Mouse (Mus musculus): ENCODE measurements at regions not wholly inside any gene's neighbourhood (a gene's known extent, or its start where the extent isn't known, plus 50 kb on each side); places are given as distances from the start of the nearest gene placed in this dataset.

- DNase-seq = no peak
- 78% methylated on average over 4 of the region's 4 CpGs for WGBS
Measured at GRCm38 (mm10) chr1:30460295-30460958, 413.3 kb downstream of the Phf3 start.

DNA sequence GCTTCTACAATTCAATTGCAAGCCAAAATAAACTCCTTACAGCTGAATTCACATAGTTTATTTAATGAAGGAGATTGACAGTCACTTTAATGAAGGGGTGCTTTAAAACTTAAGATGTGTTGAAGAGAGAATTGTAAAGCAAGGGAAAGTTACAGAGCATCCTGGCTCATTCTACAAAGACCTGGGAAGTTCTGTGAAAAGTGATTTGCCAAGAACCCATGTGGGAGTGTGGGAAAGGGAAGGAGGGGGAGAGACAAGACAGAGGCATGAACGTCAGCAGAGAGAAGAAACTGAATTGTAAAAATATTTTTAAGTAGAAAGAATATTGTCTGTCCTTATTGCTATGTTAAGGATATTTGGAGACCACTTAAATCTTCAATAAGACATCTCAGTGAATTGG is 435.8 kb downstream of the Phf3 start:
- WGBS = 41% methylated on average over 1 of the region's 1 CpGs
- TF ChIP-seq POLR2A (IDR thresholded peaks at IDR 0.05; ENCODE audit: borderline replicate concordance, extremely low read depth, low read depth, low read length) = no peak
- TF ChIP-seq CTCF (IDR thresholded peaks at IDR 0.05; ENCODE audit: insufficient read depth, low read length) = no peak
- no peak for DNase-seq
- Histone ChIP-seq H3K4me3 (replicated peaks; ENCODE audit: extremely low read depth, low read depth, low read length) (no peak overlapping the region), H3K4me1 (ENCODE audit: control insufficient read depth, insufficient read depth, low read length) (no peaks in the 10 kb centered on the region)

More at GRCm38 (mm10) chr1:30460295-30460958, 413.3 kb downstream of the Phf3 start:
- H3K4me3 ChIP-seq (replicated peaks; ENCODE audit: extremely low read depth, low read depth, low read length) = no peak overlapping the region
- H3K4me1 ChIP-seq (ENCODE audit: control insufficient read depth, insufficient read depth, low read length) = no peaks in the 10 kb centered on the region
- TF ChIP-seq POLR2A (IDR thresholded peaks at IDR 0.05; ENCODE audit: borderline replicate concordance, extremely low read depth, low read depth, low read length) (no peak), CTCF (IDR thresholded peaks at IDR 0.05; ENCODE audit: insufficient read depth, low read length) (no peak)

DNA sequence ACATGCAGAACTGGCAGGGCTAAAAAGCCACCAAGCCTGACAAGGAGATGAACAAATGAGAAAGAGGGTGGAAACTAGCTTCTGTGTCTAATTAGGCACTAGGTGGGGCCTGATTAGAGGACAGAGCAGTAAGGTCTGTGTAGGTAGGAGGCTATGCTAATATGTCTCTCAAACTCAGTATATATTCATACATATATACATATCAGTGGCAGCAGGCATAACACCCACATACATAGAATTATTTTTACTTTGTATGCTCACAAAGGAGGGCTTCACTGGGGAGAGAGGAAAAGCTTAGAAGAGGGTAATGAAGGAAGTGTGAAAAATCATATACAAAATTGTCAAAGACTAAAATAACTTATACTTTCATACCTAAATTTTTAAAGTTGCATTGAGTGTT is 457.1 kb downstream of the Phf3 start:
- Histone ChIP-seq H3K4me1 (ENCODE audit: control insufficient read depth, insufficient read depth, low read length) (no peaks in the 10 kb centered on the region), H3K4me3 (replicated peaks; ENCODE audit: extremely low read depth, low read depth, low read length) (no peak overlapping the region)
- TF ChIP-seq CTCF (IDR thresholded peaks at IDR 0.05; ENCODE audit: insufficient read depth, low read length) (no peak), POLR2A (IDR thresholded peaks at IDR 0.05; ENCODE audit: borderline replicate concordance, extremely low read depth, low read depth, low read length) (no peak)
- DNase-seq = no peak

DNA sequence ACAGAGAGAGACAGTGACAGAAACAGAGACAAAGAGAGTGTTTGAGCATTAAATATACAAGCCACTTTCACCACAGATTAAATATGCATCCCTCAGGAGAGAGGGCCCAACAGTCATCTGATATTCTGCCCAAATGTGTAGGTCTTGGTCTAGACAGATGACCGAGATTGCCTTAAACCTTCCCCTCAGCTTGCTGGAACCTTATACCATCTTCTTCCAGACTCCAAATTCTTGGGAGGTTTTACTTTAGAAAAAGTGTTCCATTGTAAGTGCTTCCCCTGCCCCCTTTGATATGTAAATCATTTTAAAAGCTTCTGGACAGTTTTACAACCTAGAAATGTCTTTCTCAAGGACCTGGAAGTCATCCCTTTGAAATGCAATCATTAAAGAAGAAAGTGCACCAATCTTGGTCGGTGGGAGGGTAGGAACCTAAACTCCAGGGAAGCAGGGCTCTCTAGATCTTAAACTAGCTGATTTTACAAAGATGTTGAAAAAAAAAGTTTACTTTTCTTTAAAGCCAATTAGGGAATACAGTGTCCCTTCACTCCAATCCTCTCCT is 458.8 kb downstream of the Phf3 start:
- TF ChIP-seq CTCF (IDR thresholded peaks at IDR 0.05; ENCODE audit: insufficient read depth, low read length) = no peak
- TF ChIP-seq POLR2A (IDR thresholded peaks at IDR 0.05; ENCODE audit: borderline replicate concordance, extremely low read depth, low read depth, low read length) = no peak
- WGBS = 34% methylated on average over 2 of the region's 2 CpGs
- no peaks in the 10 kb centered on the region for H3K4me1 ChIP-seq (ENCODE audit: control insufficient read depth, insufficient read depth, low read length)

More for the DNA sequence above, 458.8 kb downstream of the Phf3 start:
- DNase-seq = no peak
- no peak overlapping the region for H3K4me3 ChIP-seq (replicated peaks; ENCODE audit: extremely low read depth, low read depth, low read length)
